Mouse (Mus musculus): ENCODE data around the gene Wfdc16. TPM values are rescaled to one million over a fixed set of nuclear protein-coding genes. Genes with fewer than 3 reads are reported as not detected.

Gene Wfdc16
- total RNA-seq, 2 experiments from 2014 or later, result not detected

DNA sequence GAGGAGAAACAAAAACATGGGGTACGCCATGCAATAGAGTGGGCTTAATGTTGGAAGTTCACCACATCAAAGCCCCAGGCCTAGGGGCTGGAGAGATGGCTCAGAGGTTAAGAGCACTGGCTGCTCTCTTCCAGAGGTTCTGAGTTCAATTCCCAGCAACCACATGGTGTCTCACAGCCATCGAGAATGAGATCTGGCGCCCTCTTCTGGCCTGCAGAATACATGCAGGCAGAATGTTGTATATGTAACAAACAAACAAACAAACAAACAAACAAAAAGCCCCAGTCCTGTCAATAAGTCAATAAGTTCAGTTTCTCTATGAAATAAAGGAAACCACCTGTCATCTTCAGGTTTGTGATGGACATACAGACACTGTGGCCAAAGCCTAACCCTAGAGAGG, 38.4 kb downstream of the Wfdc16 start:
- no peak for DNase-seq

DNA sequence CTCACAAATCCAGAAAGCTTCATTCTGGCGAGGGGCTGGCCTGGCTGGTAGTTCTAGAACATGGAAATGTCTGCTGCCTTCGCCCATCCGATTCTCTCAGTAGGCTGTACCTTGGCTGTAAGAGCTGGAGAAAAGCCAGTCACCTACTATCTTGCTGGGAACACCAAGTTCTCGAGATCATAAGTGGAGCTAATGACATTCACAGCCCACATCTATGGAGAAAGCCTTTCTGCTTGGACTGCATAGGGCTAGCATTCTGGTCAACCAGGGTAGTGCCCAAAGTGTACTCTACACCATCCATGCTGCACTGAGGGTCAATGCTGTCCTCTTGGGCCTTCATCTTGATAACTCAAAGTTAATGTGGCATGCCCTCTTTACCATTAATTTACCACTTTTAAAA, 45.1 kb downstream of the Wfdc16 start, which contains the start of gene Eppin:
TSS of gene Eppin (minus strand) at position 101 of the 400 bp plus-strand sequence.
- no peak for DNase-seq

DNA sequence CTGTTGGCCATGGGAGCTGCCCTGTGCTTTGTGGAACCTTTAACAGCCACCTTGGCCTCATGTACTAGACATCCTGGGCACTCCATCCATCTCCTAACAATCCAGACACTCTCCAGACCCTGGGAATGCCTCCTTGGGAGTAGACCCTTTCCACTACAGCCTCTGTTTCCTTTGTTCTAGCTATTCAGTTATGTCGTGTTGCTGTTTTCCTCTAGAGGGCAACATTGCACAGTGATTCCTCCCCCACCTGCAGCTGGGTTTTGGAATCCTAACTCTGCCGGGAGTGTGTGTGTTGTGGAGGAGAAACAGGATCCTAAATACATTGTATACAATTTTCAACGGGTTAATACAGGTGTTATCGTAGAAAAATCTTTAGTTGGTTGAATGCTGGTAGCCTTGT, 46.6 kb downstream of the Wfdc16 start:
- DNase-seq, result peak; percentile 31 to 47

GRCm38 (mm10) chr2:164585025-164585725, 53.4 kb downstream of the Wfdc16 start, which contains the start of gene Wfdc6a:
TSS of gene Wfdc6a (minus strand) at chr2:164585447.
- DNase-seq, result peak; percentile 35 to 66

Other genes with a start within 250 kb of the Wfdc16 start
- 10 to 100 TPM; 17.0 to 18.0 TPM for gene Slpi, start 249.7 kb downstream of the Wfdc16 start, total RNA-seq (2021)
- not detected for gene Rbpjl, start 235.7 kb downstream of the Wfdc16 start, total RNA-seq (2021)
- 1 to 10 TPM in 1 of 2 experiments, under 1 TPM in 1; 0.92 to 1.4 TPM for gene Matn4, start 233.6 kb downstream of the Wfdc16 start, total RNA-seq (2021)
- gene Sdc4, start 194.9 kb downstream of the Wfdc16 start, total RNA-seq (2021), result 100 to 1,000 TPM; 116 to 144 TPM
- gene Sys1, start 181.8 kb downstream of the Wfdc16 start, total RNA-seq (2021), result 10 to 100 TPM; 28.3 to 33.2 TPM
- 1 to 10 TPM; 5.0 to 8.4 TPM for gene Gm20458, start 177.8 kb downstream of the Wfdc16 start, total RNA-seq (2021)
- not detected for gene Trp53tg5, start 165.1 kb downstream of the Wfdc16 start, total RNA-seq (2021)
- gene Dbndd2, start 152.7 kb downstream of the Wfdc16 start, total RNA-seq (2021), result 10 to 100 TPM in 1 of 2 experiments, 1 to 10 TPM in 1; 8.0 to 12.5 TPM
- 10 to 100 TPM; 74.0 to 98.3 TPM for gene Pigt, start 141.3 kb downstream of the Wfdc16 start, total RNA-seq (2021)
- gene Wfdc2, start 76.4 kb downstream of the Wfdc16 start, total RNA-seq (2021), result not detected
- not detected for gene Spint3, start 65.3 kb downstream of the Wfdc16 start, total RNA-seq (2021)
- gene Wfdc6a, start 53.3 kb downstream of the Wfdc16 start, total RNA-seq (2021), result under 1 TPM in 1 of 2 experiments, not detected in 1; 0.40 TPM
- gene Eppin, start 45.2 kb downstream of the Wfdc16 start, total RNA-seq (2021), result not detected
- not detected for gene Wfdc6b, start 25.3 kb downstream of the Wfdc16 start, total RNA-seq (2021)
- not detected for gene Wfdc8, start 25.2 kb downstream of the Wfdc16 start, total RNA-seq (2021)
- gene Wfdc10, start 17.2 kb upstream of the Wfdc16 start, total RNA-seq (2021), result not detected
- gene Wfdc9, start 17.8 kb upstream of the Wfdc16 start, total RNA-seq (2021), result not detected
- gene Wfdc11, start 35.3 kb upstream of the Wfdc16 start, total RNA-seq (2021), result not detected
- gene Wfdc13, start 46.3 kb upstream of the Wfdc16 start, total RNA-seq (2021), result not detected
- not detected for gene Spint4, start 59.7 kb upstream of the Wfdc16 start, total RNA-seq (2021)
- not detected for gene Spint5, start 76.5 kb upstream of the Wfdc16 start, total RNA-seq (2021)
- gene Wfdc3, start 107.1 kb upstream of the Wfdc16 start, total RNA-seq (2021), result under 1 TPM; 0.26 to 0.36 TPM
- 10 to 100 TPM; 39.8 to 44.2 TPM for gene Dnttip1, start 107.2 kb upstream of the Wfdc16 start, total RNA-seq (2021)
- 10 to 100 TPM in 1 of 2 experiments, 1 to 10 TPM in 1; 7.0 to 10.4 TPM for gene Ube2c, start 131.1 kb upstream of the Wfdc16 start, total RNA-seq (2021)
- under 1 TPM in 1 of 2 experiments, not detected in 1; 0.53 TPM for gene Tnnc2, start 141.2 kb upstream of the Wfdc16 start, total RNA-seq (2021)
- gene Snx21, start 147.0 kb upstream of the Wfdc16 start, total RNA-seq (2021), result 10 to 100 TPM; 29.2 to 35.3 TPM
- gene Acot8, start 166.1 kb upstream of the Wfdc16 start, total RNA-seq (2021), result 10 to 100 TPM; 31.5 to 33.6 TPM
- 1 to 10 TPM; 4.0 to 4.7 TPM for gene Zswim3, start 166.3 kb upstream of the Wfdc16 start, total RNA-seq (2021)
- 10 to 100 TPM in 1 of 2 experiments, 1 to 10 TPM in 1; 9.3 to 10.2 TPM for gene Zswim1, start 183.9 kb upstream of the Wfdc16 start, total RNA-seq (2021)
- not detected for gene Spata25, start 189.7 kb upstream of the Wfdc16 start, total RNA-seq (2021)
- 100 to 1,000 TPM; 105 to 112 TPM for gene Ctsa, start 194.1 kb upstream of the Wfdc16 start, total RNA-seq (2021)
- 1 to 10 TPM; 2.1 to 2.5 TPM for gene Neurl2, start 194.7 kb upstream of the Wfdc16 start, total RNA-seq (2021)
- 10 to 100 TPM; 21.1 to 34.7 TPM for gene Pltp, start 218.9 kb upstream of the Wfdc16 start, total RNA-seq (2021)
- 10 to 100 TPM; 45.4 to 53.9 TPM for gene Pcif1, start 240.5 kb upstream of the Wfdc16 start, total RNA-seq (2021)

Measured in adrenal gland, postnatal 36 days (tissue).